Mouse (Mus musculus) embryonic fibroblast, embryonic 13.5 days (primary cell): Measurements from ENCODE around the gene Hip1r.

ENCODE experiments used
- CTCF ChIP-seq: IDR thresholded peaks from 2 replicates; pipeline ENCODE4 v1.5.1; 2011; ENCODE audit warnings: mild to moderate bottlenecking, control low read depth, low read length, moderate library complexity, borderline replicate concordance; ENCODE audit not compliant: insufficient read depth
- POLR2A ChIP-seq: IDR thresholded peaks from 2 replicates; pipeline ENCODE4 v1.6.1; 2011; ENCODE audit warnings: low read depth, mild to moderate bottlenecking, control low read depth, low read length, moderate library complexity

DNA sequence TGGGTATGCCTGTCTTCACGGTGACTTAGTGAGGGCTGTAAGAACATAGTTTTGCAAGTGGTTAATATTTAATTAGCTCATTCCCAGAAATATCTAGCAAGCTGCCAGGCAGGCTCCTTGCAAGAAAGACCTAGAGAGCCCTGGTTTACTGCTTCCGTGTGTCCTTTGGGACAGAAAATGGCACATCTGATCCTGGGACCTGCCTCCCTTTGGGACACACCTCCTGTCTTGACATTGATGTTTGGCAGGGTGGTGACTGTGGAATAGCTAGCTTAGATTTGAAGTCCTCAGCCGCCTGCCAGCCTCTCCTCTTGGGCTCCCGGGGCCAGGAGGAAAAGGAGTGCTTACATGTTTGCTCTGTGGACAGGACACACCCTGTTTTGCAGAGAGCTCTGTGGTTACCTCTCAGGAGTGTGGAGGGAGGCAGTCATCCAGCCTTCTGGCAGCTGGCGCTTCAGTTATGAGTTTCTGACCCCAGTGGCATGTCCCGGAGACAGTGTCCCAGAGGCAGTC, 2.3 kb downstream of the Hip1r start:
- no peak for TF ChIP-seq POLR2A
- no peak for TF ChIP-seq CTCF
